Mouse (Mus musculus) cerebellum, adult 11-12 months (tissue): ENCODE results near the gene Slc4a4.
"Not testable (repeated sequence)": the region's sequence is repeated elsewhere in the genome, so short reads cannot be mapped to it uniquely, and the experiment has no call there.

Experiments used
- DNase-seq: peaks from one replicate; pipeline ENCODE4 v3.0.0; 2022

Slc4a4 gene

GRCm38 (mm10) chr5:88964685-88965290, 78.2 kb downstream of the Slc4a4 start:
- DNase-seq: no peak

- DNase-seq: no peak
Observed at GRCm38 (mm10) chr5:88966507-88966906, 79.9 kb downstream of the Slc4a4 start.

- DNase-seq: no peak
Observed at GRCm38 (mm10) chr5:88968923-88969639, 82.5 kb downstream of the Slc4a4 start.

- no peak for DNase-seq
Observed at GRCm38 (mm10) chr5:88971554-88971953, 84.9 kb downstream of the Slc4a4 start.

GRCm38 (mm10) chr5:88972277-88972676, 85.7 kb downstream of the Slc4a4 start:
- no peak for DNase-seq

- no peak for DNase-seq
Observed at GRCm38 (mm10) chr5:88973130-88973529, 86.5 kb downstream of the Slc4a4 start.

GRCm38 (mm10) chr5:88975694-88976093, 89.1 kb downstream of the Slc4a4 start:
- no peak for DNase-seq

GRCm38 (mm10) chr5:88976428-88976827, 89.8 kb downstream of the Slc4a4 start:
- no peak for DNase-seq

GRCm38 (mm10) chr5:88980740-88981139, 94.1 kb downstream of the Slc4a4 start:
- no peak for DNase-seq

GRCm38 (mm10) chr5:88981243-88982014, 94.8 kb downstream of the Slc4a4 start:
- no peak for DNase-seq

GRCm38 (mm10) chr5:88982040-88982736, 95.6 kb downstream of the Slc4a4 start:
- DNase-seq: no peak

- DNase-seq: no peak
Observed at GRCm38 (mm10) chr5:88983170-88983569, 96.6 kb downstream of the Slc4a4 start.

- no peak for DNase-seq
Observed at GRCm38 (mm10) chr5:88983652-88984051, 97.0 kb downstream of the Slc4a4 start.

- DNase-seq: no peak
Observed at GRCm38 (mm10) chr5:88989018-88989417, 102.4 kb downstream of the Slc4a4 start.

- peak; percentile 26 for DNase-seq
Observed at GRCm38 (mm10) chr5:88990196-88990747, 103.7 kb downstream of the Slc4a4 start.

- DNase-seq: not testable (repeated sequence)
Observed at GRCm38 (mm10) chr5:88991309-88991708, 104.7 kb downstream of the Slc4a4 start.

- peak; percentile 39 for DNase-seq
Observed at GRCm38 (mm10) chr5:88994533-88994932, 107.9 kb downstream of the Slc4a4 start.

- peak; percentile 61 for DNase-seq
Observed at GRCm38 (mm10) chr5:88996246-88996645, 109.6 kb downstream of the Slc4a4 start.

GRCm38 (mm10) chr5:88997277-88997676, 110.7 kb downstream of the Slc4a4 start:
- DNase-seq: no peak

GRCm38 (mm10) chr5:88999793-89000192, 113.2 kb downstream of the Slc4a4 start:
- DNase-seq: no peak

- DNase-seq: no peak
Observed at GRCm38 (mm10) chr5:89000598-89000997, 114.0 kb downstream of the Slc4a4 start.

GRCm38 (mm10) chr5:89010116-89010515, 123.5 kb downstream of the Slc4a4 start:
- DNase-seq: no peak

- no peak for DNase-seq
Observed at GRCm38 (mm10) chr5:89012456-89012855, 125.8 kb downstream of the Slc4a4 start.
